Mouse (Mus musculus): Measurements from ENCODE around the gene Vac14.
"Not testable (repeated sequence)": the region's sequence is repeated elsewhere in the genome, so short reads cannot be mapped to it uniquely, and the experiment has no call there.

Gene Vac14

GRCm38 (mm10) chr8:110644422-110644821 lies 26.0 kb downstream of the Vac14 start:
- in situ Hi-C loops (cut with MboI; ENCODE audit: low pct_unique_long_range_greater_than_20kb in 1 of 2, low sequenced_read_pairs in 2 of 2, unreplicated experiment in 1 of 2) = no loop called here

DNA sequence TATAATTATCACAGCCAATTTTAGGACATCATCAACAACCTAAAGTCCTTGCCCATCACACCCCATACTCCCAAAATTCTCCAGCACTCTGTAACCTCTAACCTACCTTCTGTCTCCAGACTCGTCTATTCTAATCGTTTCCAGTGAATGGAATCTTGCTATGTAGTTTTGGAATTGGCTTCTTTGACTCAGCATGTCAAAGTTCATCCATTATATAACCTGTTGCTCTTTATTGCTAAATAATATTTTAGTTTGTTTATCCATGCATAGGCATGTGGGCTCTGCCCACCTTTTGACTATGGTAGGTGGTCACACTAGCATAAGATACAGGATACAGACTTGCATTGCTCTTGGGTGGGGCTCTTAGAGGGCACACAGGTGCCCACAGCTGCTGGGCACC lies 26.5 kb downstream of the Vac14 start:
- in situ Hi-C loops (cut with MboI; ENCODE audit: low pct_unique_long_range_greater_than_20kb in 1 of 2, low sequenced_read_pairs in 2 of 2, unreplicated experiment in 1 of 2) = no loop called here

DNA sequence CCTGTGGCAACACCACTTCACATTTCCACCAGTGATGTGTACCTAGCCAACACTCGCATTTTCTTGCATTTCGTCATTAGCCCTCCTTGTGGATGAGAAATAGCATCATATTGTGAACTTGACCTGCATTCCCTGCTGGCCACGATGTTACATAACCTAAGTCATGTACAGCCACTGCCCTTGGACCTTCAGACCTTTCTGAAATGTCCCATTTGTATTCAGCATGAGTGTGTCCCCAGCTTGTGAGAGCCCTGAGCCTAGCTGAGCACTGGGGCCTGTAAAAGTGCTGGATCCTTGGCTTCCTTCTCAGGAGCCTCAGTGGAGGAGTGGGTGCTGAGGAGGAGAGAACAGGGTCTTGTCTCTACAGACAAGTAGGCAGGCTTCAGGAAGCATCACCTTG lies 27.0 kb downstream of the Vac14 start:
- in situ Hi-C loops (cut with MboI; ENCODE audit: low pct_unique_long_range_greater_than_20kb in 1 of 2, low sequenced_read_pairs in 2 of 2, unreplicated experiment in 1 of 2) = no loop called here

DNA sequence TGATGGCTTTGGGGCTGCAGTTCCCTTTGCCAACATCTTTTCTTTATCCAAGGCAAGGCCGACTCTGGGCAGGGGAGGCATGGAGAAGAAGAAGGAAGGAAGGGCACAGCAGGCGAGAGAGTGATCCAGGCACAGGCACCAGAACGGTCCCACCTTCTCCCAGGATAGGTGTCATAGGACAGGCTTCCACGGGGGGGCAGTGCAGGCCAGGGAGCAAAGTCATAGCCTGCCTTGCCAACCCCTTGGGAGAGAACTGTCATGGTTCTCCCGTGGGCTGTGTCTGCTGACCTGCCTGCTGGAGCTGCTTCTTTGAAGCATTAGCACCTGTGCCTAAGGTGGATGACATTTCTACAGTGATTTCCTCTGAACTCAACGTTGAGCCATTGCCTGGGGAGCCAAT lies 27.7 kb downstream of the Vac14 start:
- in situ Hi-C loops (cut with MboI; ENCODE audit: low pct_unique_long_range_greater_than_20kb in 1 of 2, low sequenced_read_pairs in 2 of 2, unreplicated experiment in 1 of 2) = no loop called here

DNA sequence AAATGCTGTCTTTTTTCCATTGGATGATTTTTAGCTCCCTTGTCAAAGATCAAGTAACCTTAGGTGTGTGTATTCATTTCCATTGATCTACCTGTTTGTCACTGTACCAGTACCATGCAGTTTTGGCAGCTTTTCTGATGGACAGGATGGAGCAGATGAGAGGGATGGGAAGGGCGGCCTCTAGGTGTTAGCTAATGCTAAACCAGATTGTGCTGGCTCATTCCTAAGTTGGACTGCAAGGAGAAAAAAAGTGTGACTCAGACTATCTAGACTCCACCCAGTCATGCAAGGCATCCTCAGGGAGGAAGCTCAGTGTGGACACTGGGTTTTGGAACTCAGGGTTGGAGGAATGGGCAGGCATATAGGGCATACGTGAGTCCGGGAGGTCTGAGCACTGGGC lies 30.2 kb downstream of the Vac14 start:
- in situ Hi-C loops (cut with MboI; ENCODE audit: low pct_unique_long_range_greater_than_20kb in 1 of 2, low sequenced_read_pairs in 2 of 2, unreplicated experiment in 1 of 2) = no loop called here

DNA sequence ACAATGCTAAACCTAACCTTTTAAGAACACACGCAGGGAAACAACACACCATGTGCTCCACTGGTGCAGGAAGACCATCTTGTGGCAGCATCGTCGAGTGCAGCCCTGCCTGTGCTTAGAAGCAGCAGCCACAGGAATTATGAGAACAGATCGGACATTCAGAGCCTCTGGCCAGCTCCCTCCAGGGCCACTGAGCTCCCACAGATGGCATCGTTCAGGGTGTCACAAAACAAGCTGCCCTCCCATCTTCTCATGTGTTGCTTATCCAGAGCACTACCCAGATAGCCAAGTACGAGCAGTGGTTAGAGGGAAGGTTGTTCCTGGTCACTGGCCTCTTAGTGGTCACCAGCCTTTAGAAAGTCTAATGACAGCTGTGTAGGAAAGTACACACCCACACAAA lies 30.9 kb downstream of the Vac14 start:
- in situ Hi-C loops (cut with MboI; ENCODE audit: low pct_unique_long_range_greater_than_20kb in 1 of 2, low sequenced_read_pairs in 2 of 2, unreplicated experiment in 1 of 2) = no loop called here

GRCm38 (mm10) chr8:110650838-110651237 lies 32.5 kb downstream of the Vac14 start:
- in situ Hi-C loops (cut with MboI; ENCODE audit: low pct_unique_long_range_greater_than_20kb in 1 of 2, low sequenced_read_pairs in 2 of 2, unreplicated experiment in 1 of 2) = no loop called here

DNA sequence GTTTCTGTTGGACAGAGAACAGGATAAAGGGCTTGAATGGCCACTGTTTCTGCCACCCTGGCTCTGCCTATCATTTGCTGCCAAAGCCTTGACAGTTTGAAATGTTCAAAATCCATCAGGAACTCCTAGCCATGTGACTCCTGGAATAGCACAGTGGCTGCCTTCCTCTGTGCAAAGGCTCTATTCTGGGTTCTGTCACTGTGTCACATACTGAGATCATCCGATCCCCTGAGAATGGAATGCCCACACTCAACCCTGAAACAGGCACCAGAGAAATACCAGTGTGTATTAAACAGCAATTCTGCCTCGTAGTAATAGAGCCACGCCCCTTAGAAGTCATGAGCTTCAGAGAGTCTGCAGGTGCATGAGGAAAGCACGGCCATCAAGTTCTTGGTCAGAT lies 33.5 kb downstream of the Vac14 start:
- in situ Hi-C loops (cut with MboI; ENCODE audit: low pct_unique_long_range_greater_than_20kb in 1 of 2, low sequenced_read_pairs in 2 of 2, unreplicated experiment in 1 of 2) = no loop called here

- in situ Hi-C loops (cut with MboI; ENCODE audit: low pct_unique_long_range_greater_than_20kb in 1 of 2, low sequenced_read_pairs in 2 of 2, unreplicated experiment in 1 of 2) = no loop called here
Observed at GRCm38 (mm10) chr8:110654075-110655060, 36.0 kb downstream of the Vac14 start.

GRCm38 (mm10) chr8:110655827-110656226 lies 37.4 kb downstream of the Vac14 start:
- in situ Hi-C loops (cut with MboI; ENCODE audit: low pct_unique_long_range_greater_than_20kb in 1 of 2, low sequenced_read_pairs in 2 of 2, unreplicated experiment in 1 of 2) = no loop called here

- in situ Hi-C loops (cut with MboI; ENCODE audit: low pct_unique_long_range_greater_than_20kb in 1 of 2, low sequenced_read_pairs in 2 of 2, unreplicated experiment in 1 of 2) = no loop called here
Observed at GRCm38 (mm10) chr8:110657661-110658060, 39.3 kb downstream of the Vac14 start.

- in situ Hi-C loops (cut with MboI; ENCODE audit: low pct_unique_long_range_greater_than_20kb in 1 of 2, low sequenced_read_pairs in 2 of 2, unreplicated experiment in 1 of 2) = no loop called here
Observed at GRCm38 (mm10) chr8:110660121-110660520, 41.7 kb downstream of the Vac14 start.

- in situ Hi-C loops (cut with MboI; ENCODE audit: low pct_unique_long_range_greater_than_20kb in 1 of 2, low sequenced_read_pairs in 2 of 2, unreplicated experiment in 1 of 2) = no loop called here
Observed at GRCm38 (mm10) chr8:110662545-110662944, 44.2 kb downstream of the Vac14 start.

- in situ Hi-C loops (cut with MboI; ENCODE audit: low pct_unique_long_range_greater_than_20kb in 1 of 2, low sequenced_read_pairs in 2 of 2, unreplicated experiment in 1 of 2) = no loop called here
Observed at GRCm38 (mm10) chr8:110663015-110663742, 44.8 kb downstream of the Vac14 start.

- in situ Hi-C loops (cut with MboI; ENCODE audit: low pct_unique_long_range_greater_than_20kb in 1 of 2, low sequenced_read_pairs in 2 of 2, unreplicated experiment in 1 of 2) = no loop called here
Observed at GRCm38 (mm10) chr8:110664202-110664896, 46.0 kb downstream of the Vac14 start.

DNA sequence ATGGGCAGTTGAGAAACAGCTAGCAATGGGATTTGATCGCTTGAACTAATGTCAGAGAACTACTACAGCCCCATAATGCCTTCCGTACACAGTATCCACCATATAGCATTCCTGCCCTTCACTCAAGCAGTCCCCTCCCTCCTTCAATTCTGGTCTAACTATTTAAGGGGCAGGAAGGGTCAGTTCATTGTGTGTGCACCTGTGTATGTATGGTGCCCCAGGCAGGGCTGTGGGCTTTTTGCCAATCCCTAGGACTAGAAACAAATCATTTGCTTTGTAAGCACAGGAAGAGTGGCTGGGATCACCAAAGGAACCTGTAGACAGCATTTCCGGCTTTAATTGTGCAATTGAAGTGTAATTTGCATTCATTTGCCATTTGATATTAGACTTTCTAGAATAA lies 46.6 kb downstream of the Vac14 start:
- in situ Hi-C loops (cut with MboI; ENCODE audit: low pct_unique_long_range_greater_than_20kb in 1 of 2, low sequenced_read_pairs in 2 of 2, unreplicated experiment in 1 of 2) = no loop called here

DNA sequence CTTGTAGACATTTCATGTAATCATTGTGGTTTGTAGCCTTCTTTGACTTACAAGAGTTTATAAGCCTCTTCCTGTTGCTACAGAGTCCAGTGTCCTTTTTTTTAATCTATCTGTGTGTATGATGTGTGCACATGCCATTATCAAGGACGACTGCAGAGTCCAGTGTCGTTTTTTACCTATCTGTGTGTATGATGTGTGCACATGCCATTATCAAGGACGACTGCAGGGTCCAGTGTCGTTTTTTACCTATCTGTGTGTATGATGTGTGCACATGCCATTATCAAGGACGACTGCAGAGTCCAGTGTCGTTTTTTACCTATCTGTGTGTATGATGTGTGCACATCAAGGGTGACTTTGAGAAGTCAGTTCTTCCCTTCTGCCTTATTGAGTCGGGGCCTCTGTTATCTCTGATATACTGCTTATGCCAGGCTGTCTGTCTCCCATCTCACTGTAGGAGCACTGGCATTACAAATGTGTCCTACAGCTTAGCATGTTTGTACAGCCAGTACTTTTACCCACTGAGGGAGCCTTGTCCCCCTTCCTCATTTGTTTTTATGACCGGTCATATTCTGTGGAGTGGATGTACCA lies 49.3 kb downstream of the Vac14 start:
- in situ Hi-C loops (cut with MboI; ENCODE audit: low pct_unique_long_range_greater_than_20kb in 1 of 2, low sequenced_read_pairs in 2 of 2, unreplicated experiment in 1 of 2) = not testable (repeated sequence)

- in situ Hi-C loops (cut with MboI; ENCODE audit: low pct_unique_long_range_greater_than_20kb in 1 of 2, low sequenced_read_pairs in 2 of 2, unreplicated experiment in 1 of 2) = no loop called here
Observed at GRCm38 (mm10) chr8:110669932-110670628, 51.7 kb downstream of the Vac14 start.
